Mouse (Mus musculus): ENCODE data around the gene En2. TPM values are rescaled to one million over a fixed set of nuclear protein-coding genes. Genes with fewer than 3 reads are reported as not detected.
A peak's percentile ranks its signal among the peaks of the same experiment; 100 is the strongest.

The En2 gene
- polyA plus RNA-seq, 1 experiment from 2014 or later, result not detected

- no peak for ATAC-seq (ENCODE audit: insufficient number of reproducible peaks, insufficient read depth, low FRiP score, low TSS enrichment)
- under 1% methylated on average over 24 of the region's 24 CpGs for WGBS
- Histone ChIP-seq H3K9ac (no peak overlapping the region), H3K9me3 (no peaks in the 10 kb centered on the region), H3K27me3 (peaks cover 99% of the 10 kb centered on the region), H3K4me3 (no peak overlapping the region), H3K4me1 (peaks cover 10% of the 10 kb centered on the region), H3K27ac (no peak overlapping the region), H3K4me2 (replicated peaks) (no peak overlapping the region), H3K36me3 (no peaks in the 10 kb centered on the region)
These were observed 3.5 kb upstream of the En2 start for GRCm38 (mm10) chr5:28161938-28162402.

DNA sequence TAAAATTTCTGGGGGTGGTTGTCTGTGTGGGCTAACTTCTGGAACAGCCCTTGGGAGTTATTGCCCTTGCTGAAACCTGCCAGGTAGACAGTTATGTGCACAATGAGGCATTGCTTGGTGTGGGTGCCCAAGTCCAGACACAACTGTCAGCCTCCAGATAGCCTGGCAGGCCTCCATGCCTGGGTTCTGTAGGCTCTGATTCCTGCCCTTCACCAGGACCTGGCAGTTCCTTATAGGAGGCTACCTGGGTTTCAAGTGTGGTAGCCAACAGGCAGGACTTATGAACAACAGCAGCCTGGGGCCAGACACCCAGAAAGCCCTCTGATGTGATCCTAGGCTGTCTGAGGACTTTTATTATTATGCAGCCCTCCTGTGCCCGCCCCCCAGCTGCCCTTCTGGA, 1.6 kb upstream of the En2 start:
- H3K9ac ChIP-seq, result no peak overlapping the region
- no peaks in the 10 kb centered on the region for H3K36me3 ChIP-seq
- ATAC-seq (ENCODE audit: insufficient number of reproducible peaks, insufficient read depth, low FRiP score, low TSS enrichment), result no peak
- 12% methylated on average over 1 of the region's 1 CpGs for WGBS
- peaks cover 10% of the 10 kb centered on the region for H3K4me1 ChIP-seq
- H3K27me3 ChIP-seq, result peaks cover 95% of the 10 kb centered on the region
- H3K4me3 ChIP-seq, result no peak overlapping the region
- H3K27ac ChIP-seq, result no peak overlapping the region
- no peak overlapping the region for H3K4me2 ChIP-seq (replicated peaks)
- no peaks in the 10 kb centered on the region for H3K9me3 ChIP-seq

- Histone ChIP-seq H3K9me3 (no peaks in the 10 kb centered on the region), H3K27ac (no peak overlapping the region), H3K9ac (0 out of 2 replicates have a peak overlapping the region, but pooled peaks have one; percentile 7), H3K4me3 (peak overlapping the region; percentile 36), H3K4me2 (replicated peaks) (peak overlapping the region; percentile 74), H3K27me3 (peaks cover 91% of the 10 kb centered on the region), H3K4me1 (peaks cover 10% of the 10 kb centered on the region), H3K36me3 (no peaks in the 10 kb centered on the region)
- peak; percentile 58; the same call in 1 of the 2 replicates for ATAC-seq (ENCODE audit: insufficient number of reproducible peaks, insufficient read depth, low FRiP score, low TSS enrichment)
- WGBS, result under 1% methylated on average over 109 of the region's 111 CpGs
These were observed 1.1 kb downstream of the En2 start for GRCm38 (mm10) chr5:28166256-28167231.

GRCm38 (mm10) chr5:28167611-28168252, 2.2 kb downstream of the En2 start:
- Histone ChIP-seq H3K9me3 (no peaks in the 10 kb centered on the region), H3K9ac (no peak overlapping the region), H3K4me1 (peaks cover 10% of the 10 kb centered on the region), H3K36me3 (no peaks in the 10 kb centered on the region), H3K4me3 (no peak overlapping the region), H3K4me2 (replicated peaks) (no peak overlapping the region), H3K27me3 (peaks cover 89% of the 10 kb centered on the region), H3K27ac (no peak overlapping the region)
- no peak for ATAC-seq (ENCODE audit: insufficient number of reproducible peaks, insufficient read depth, low FRiP score, low TSS enrichment)
- 1% methylated on average over 29 of the region's 29 CpGs for WGBS

DNA sequence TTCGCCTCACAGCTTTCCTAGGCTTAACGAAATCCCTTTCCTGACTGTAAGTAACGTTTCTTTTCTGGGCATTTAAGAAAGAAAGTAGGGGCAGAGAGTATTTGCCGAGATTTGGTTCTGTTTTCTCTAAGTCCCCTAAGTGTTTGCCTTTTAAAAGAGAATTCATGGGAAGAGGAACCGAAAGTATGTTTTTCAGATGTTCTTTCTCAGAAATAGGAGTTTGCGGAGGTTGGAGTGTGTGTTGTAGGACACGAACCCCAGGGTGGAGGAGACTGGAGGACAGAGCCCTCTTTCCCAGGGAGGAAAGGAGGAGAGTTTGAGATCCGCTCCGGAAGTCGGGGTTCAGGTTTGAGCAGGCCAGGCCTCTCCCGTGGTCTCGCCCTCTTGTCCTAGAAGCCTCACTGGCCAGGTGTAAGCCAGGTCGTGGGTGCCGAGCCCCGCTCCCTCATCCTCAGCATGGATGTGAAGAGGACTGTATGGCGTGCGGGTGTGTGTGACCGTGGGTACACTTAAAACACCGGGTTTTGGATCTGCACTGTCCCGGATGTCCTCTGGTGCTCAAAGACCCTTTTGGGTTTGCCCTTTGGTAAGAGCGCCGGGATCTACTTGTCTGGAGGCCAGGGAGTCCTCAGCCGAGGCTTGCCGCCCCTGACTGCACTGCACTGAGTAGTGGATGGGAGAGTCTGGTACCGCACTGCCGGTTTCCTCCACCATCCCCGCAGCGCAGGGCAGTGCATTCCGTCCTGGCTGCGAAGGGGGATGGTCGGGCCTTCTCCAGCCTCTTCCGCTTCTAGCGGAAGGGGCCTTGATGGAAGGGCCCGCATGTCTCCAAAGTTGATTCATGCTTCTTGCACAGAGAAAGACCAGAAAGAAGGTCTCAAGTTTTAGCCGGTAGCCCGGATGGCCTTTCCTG, 3.0 kb downstream of the En2 start:
- Histone ChIP-seq H3K27me3 (peaks cover 89% of the 10 kb centered on the region), H3K27ac (no peak overlapping the region), H3K4me2 (replicated peaks) (no peak overlapping the region), H3K4me1 (peaks cover 10% of the 10 kb centered on the region), H3K9ac (no peak overlapping the region), H3K36me3 (no peaks in the 10 kb centered on the region), H3K9me3 (no peaks in the 10 kb centered on the region), H3K4me3 (no peak overlapping the region)
- 2% methylated on average over 36 of the region's 36 CpGs for WGBS
- ATAC-seq (ENCODE audit: insufficient number of reproducible peaks, insufficient read depth, low FRiP score, low TSS enrichment), result no peak

DNA sequence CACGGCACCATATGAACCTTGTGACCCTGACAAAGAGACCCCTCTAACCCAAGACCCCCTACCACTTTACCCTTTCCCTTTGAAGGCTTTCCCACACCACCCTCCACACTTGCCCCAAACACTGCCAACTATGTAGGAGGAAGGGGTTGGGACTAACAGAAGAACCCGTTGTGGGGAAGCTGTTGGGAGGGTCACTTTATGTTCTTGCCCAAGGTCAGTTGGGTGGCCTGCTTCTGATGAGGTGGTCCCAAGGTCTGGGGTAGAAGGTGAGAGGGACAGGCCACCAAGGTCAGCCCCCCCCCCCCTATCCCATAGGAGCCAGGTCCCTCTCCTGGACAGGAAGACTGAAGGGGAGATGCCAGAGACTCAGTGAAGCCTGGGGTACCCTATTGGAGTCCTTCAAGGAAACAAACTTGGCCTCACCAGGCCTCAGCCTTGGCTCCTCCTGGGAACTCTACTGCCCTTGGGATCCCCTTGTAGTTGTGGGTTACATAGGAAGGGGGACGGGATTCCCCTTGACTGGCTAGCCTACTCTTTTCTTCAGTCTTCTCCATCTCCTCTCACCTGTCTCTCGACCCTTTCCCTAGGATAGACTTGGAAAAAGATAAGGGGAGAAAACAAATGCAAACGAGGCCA, 3.8 kb downstream of the En2 start:
- no peak overlapping the region for H3K4me3 ChIP-seq
- H3K9ac ChIP-seq, result no peak overlapping the region
- H3K27me3 ChIP-seq, result peaks cover 89% of the 10 kb centered on the region
- no peak for ATAC-seq (ENCODE audit: insufficient number of reproducible peaks, insufficient read depth, low FRiP score, low TSS enrichment)
- peaks cover 10% of the 10 kb centered on the region for H3K4me1 ChIP-seq
- H3K9me3 ChIP-seq, result no peaks in the 10 kb centered on the region
- no peak overlapping the region for H3K4me2 ChIP-seq (replicated peaks)
- no peaks in the 10 kb centered on the region for H3K36me3 ChIP-seq
- no peak overlapping the region for H3K27ac ChIP-seq
- WGBS, result 6% methylated on average over 5 of the region's 5 CpGs

DNA sequence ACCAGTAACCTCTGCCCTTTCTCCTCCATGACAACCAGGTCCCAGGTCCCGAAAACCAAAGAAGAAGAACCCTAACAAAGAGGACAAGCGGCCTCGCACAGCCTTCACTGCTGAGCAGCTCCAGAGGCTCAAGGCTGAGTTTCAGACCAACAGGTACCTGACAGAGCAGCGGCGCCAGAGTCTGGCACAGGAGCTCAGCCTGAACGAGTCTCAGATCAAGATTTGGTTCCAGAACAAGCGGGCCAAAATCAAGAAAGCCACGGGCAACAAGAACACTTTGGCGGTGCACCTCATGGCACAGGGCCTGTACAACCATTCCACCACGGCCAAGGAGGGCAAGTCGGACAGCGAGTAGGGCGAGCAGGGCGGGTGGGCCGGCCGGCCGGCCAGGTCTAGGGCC, 4.6 kb downstream of the En2 start:
- no peak for ATAC-seq (ENCODE audit: insufficient number of reproducible peaks, insufficient read depth, low FRiP score, low TSS enrichment)
- Histone ChIP-seq H3K27ac (no peak overlapping the region), H3K4me2 (replicated peaks) (no peak overlapping the region), H3K9ac (no peak overlapping the region), H3K4me1 (peaks cover 10% of the 10 kb centered on the region), H3K4me3 (no peak overlapping the region), H3K27me3 (peaks cover 88% of the 10 kb centered on the region), H3K9me3 (no peaks in the 10 kb centered on the region), H3K36me3 (no peaks in the 10 kb centered on the region)
- 1% methylated on average over 17 of the region's 17 CpGs for WGBS

- Histone ChIP-seq H3K9me3 (no peaks in the 10 kb centered on the region), H3K4me3 (no peak overlapping the region), H3K36me3 (no peaks in the 10 kb centered on the region), H3K9ac (no peak overlapping the region), H3K4me2 (replicated peaks) (no peak overlapping the region), H3K27ac (no peak overlapping the region), H3K27me3 (peaks cover 88% of the 10 kb centered on the region), H3K4me1 (peaks cover 9% of the 10 kb centered on the region)
- ATAC-seq (ENCODE audit: insufficient number of reproducible peaks, insufficient read depth, low FRiP score, low TSS enrichment), result no peak
- 2% methylated on average over 19 of the region's 19 CpGs for WGBS
These were observed 5.4 kb downstream of the En2 start for GRCm38 (mm10) chr5:28170892-28171291.

- no peak overlapping the region for H3K9ac ChIP-seq
- no peaks in the 10 kb centered on the region for H3K36me3 ChIP-seq
- 6% methylated on average over 5 of the region's 5 CpGs for WGBS
- H3K27ac ChIP-seq, result no peak overlapping the region
- H3K27me3 ChIP-seq, result peaks cover 88% of the 10 kb centered on the region
- no peak for ATAC-seq (ENCODE audit: insufficient number of reproducible peaks, insufficient read depth, low FRiP score, low TSS enrichment)
- H3K4me1 ChIP-seq, result peaks cover 1% of the 10 kb centered on the region; the same call in 1 of the 2 replicates
- H3K9me3 ChIP-seq, result no peaks in the 10 kb centered on the region
- H3K4me3 ChIP-seq, result no peak overlapping the region
- no peak overlapping the region for H3K4me2 ChIP-seq (replicated peaks)
These were observed 6.2 kb downstream of the En2 start for GRCm38 (mm10) chr5:28171667-28172066.

- Histone ChIP-seq H3K27ac (no peak overlapping the region), H3K4me2 (replicated peaks) (no peak overlapping the region), H3K36me3 (no peaks in the 10 kb centered on the region), H3K27me3 (peaks cover 88% of the 10 kb centered on the region), H3K9ac (no peak overlapping the region), H3K9me3 (no peaks in the 10 kb centered on the region), H3K4me3 (no peak overlapping the region), H3K4me1 (no peaks in the 10 kb centered on the region)
- ATAC-seq (ENCODE audit: insufficient number of reproducible peaks, insufficient read depth, low FRiP score, low TSS enrichment), result no peak
- 3% methylated on average over 8 of the region's 8 CpGs for WGBS
These were observed 6.9 kb downstream of the En2 start for GRCm38 (mm10) chr5:28172261-28172920.

Measured in embryonic facial prominence, embryonic 12.5 days (tissue).